Mouse (Mus musculus) lung, postnatal 0 days (tissue): ENCODE results near the gene Lamtor3. TPM values are rescaled to one million over a fixed set of nuclear protein-coding genes. Genes with fewer than 3 reads are reported as not detected.

Experiments
- ATAC-seq: fragments of 200-750 bp; cut with Nextera tagmentation; 2 replicates; pipeline ENCODE4 v1.8.0; 2017; ENCODE audit warnings: moderate library complexity
- DNase-seq: peaks from one replicate; pipeline ENCODE4 v3.0.0-alpha.2; 2016; ENCODE audit warnings: low spot score
- H3K27ac ChIP-seq: fragments of 300-500 bp; sonication (generic); 2 replicates; pipeline ENCODE4 v1.5.1; 2014; ENCODE audit warnings: antibody characterized with exemption, mild to moderate bottlenecking, low read length, mixed read lengths
- H3K27me3 ChIP-seq: fragments of 300-500 bp; sonication (generic); replicated peaks from 2 replicates; pipeline ENCODE4 v1.6.1; 2014; ENCODE audit warnings: low read length, mixed read lengths; ENCODE audit not compliant: insufficient read depth
- H3K36me3 ChIP-seq: fragments of 300-500 bp; sonication (generic); 2 replicates; pipeline ENCODE4 v1.6.1; 2014; ENCODE audit warnings: low read length, mixed read lengths; ENCODE audit not compliant: insufficient read depth
- H3K4me1 ChIP-seq: fragments of 300-500 bp; sonication (generic); 2 replicates; pipeline ENCODE4 v1.6.1; 2014; ENCODE audit warnings: antibody characterized with exemption, low read depth, low read length, mixed read lengths; ENCODE audit not compliant: insufficient read depth
- H3K4me2 ChIP-seq: fragments of 300-500 bp; sonication (generic); replicated peaks from 2 replicates; pipeline ENCODE4 v1.6.1; 2014; ENCODE audit warnings: low read depth, mild to moderate bottlenecking, low read length, moderate library complexity, mixed read lengths
- H3K4me3 ChIP-seq: fragments of 300-500 bp; sonication (generic); 2 replicates; pipeline ENCODE4 v1.5.1; 2014; ENCODE audit warnings: low read depth, low read length
- H3K9ac ChIP-seq: fragments of 300-500 bp; sonication (generic); replicated peaks from 2 replicates; pipeline ENCODE4 v1.6.1; 2014; ENCODE audit warnings: low read depth, mild to moderate bottlenecking
- H3K9me3 ChIP-seq: fragments of 300-500 bp; sonication (generic); 2 replicates; pipeline ENCODE4 v1.6.1; 2016; ENCODE audit warnings: low read length, mixed read lengths
- CTCF ChIP-seq: IDR thresholded peaks from 2 replicates; pipeline ENCODE4 v1.5.1; 2016; ENCODE audit warnings: antibody characterized with exemption, mild to moderate bottlenecking
- EP300 ChIP-seq: IDR thresholded peaks from 2 replicates; pipeline ENCODE4 v1.6.1; 2016; ENCODE audit warnings: antibody characterized with exemption, mild to moderate bottlenecking, control low read depth
- WGBS: fragments of 180-500 bp; shearing (Covaris S2); extraction: QIAGEN DNeasy Blood & Tissue Kit; methylation state at CpG from one replicate; pipeline ENCODE4 v1.1.7; 2014; 5-methylcytosine and 5-hydroxymethylcytosine counted together
- polyA plus RNA-seq: library from polyadenylated mRNA; unstranded; fragments of >200 nt; fragmentation: Nextera tagmentation; extraction: Ambion mirVana; gene quantifications from 2 replicates; pipeline ENCODE4 v1.2.1, GENCODE M21; 2015

The Lamtor3 gene
- polyA plus RNA-seq, 1 experiment from 2014 or later: 122 TPM

DNA sequence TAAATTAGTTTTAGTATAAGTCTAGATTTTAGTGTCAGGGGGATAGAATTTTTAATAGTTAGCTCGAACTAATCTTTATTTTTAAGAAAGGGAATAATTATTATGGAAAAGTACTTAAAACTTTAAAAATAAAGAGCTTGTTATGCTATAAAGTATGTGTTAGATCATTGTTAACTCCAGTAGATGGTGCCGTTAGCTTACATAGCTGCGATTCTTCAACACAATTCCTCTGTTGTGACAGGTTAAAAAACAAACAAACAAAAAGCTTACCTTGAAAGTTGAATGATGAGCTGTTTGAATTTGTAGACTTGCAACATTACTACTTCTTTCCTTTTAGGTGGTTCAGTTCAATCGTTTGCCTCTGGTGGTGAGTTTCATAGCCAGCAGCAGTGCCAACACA is 8.7 kb downstream of the Lamtor3 start:
- Histone ChIP-seq H3K36me3 (peaks cover 11% of the 10 kb centered on the region; the same call in 1 of the 2 replicates), H3K4me3 (no peak overlapping the region), H3K9ac (no peak overlapping the region), H3K27ac (no peak overlapping the region), H3K9me3 (no peaks in the 10 kb centered on the region), H3K27me3 (no peaks in the 10 kb centered on the region), H3K4me2 (no peak overlapping the region), H3K4me1 (no peaks in the 10 kb centered on the region)
- DNase-seq (no peak), ATAC-seq (no peak)
- peak; percentile 7; the same call in 1 of the 2 replicates for TF ChIP-seq CTCF
- TF ChIP-seq EP300: no peak
- 85% methylated on average over 4 of the region's 4 CpGs for WGBS

DNA sequence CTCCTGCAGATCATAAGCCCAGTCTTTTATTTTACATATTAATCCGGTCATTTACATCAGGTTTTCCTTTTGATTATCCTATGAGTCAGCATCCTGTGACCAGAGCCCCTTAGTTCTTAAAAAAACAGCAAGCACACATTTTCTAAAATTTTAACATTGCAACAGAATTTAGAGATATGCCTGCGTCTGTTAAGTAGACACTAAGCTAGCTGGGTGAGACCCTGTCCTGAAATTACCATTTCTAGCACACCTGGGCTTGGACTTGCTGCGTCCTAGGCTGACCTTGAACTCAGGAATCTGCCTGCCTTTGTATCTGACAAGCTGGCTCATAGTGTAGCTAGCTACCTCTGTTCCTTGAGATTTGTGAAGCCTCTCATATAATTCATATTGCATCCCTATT is 11.6 kb downstream of the Lamtor3 start:
- no peaks in the 10 kb centered on the region for H3K27me3 ChIP-seq
- no peaks in the 10 kb centered on the region for H3K4me1 ChIP-seq
- H3K9ac ChIP-seq: no peak overlapping the region
- H3K27ac ChIP-seq: no peak overlapping the region
- ATAC-seq (no peak), DNase-seq (no peak)
- no peak overlapping the region for H3K4me2 ChIP-seq
- no peak overlapping the region for H3K4me3 ChIP-seq
- WGBS: 90% methylated on average over 3 of the region's 3 CpGs
- no peaks in the 10 kb centered on the region for H3K9me3 ChIP-seq
- TF ChIP-seq CTCF (no peak), EP300 (no peak)
- H3K36me3 ChIP-seq: peaks cover 11% of the 10 kb centered on the region; the same call in 1 of the 2 replicates

DNA sequence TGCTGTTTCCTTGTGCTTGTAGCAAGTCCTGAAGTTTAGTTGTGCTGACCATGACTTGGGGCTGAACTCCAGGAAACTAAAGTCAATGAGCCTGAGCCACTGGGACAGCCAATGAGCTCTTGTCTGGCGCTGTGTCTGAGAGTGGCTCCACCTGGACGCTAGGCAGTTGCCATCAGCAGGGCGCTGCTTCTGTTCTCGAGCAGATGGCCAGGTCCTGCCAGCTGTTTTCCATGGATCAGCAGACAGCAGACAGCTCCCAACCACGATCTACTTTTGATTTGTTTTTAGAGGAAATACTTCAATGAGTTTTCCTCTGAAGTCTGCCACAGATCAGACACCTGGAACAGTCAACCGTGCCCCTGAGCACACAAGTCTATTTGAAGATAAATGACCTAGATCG is 14.4 kb downstream of the Lamtor3 start:
- Histone ChIP-seq H3K27ac (no peak overlapping the region), H3K4me2 (no peak overlapping the region), H3K4me1 (peaks cover 2% of the 10 kb centered on the region; the same call in 1 of the 2 replicates), H3K9ac (no peak overlapping the region), H3K9me3 (no peaks in the 10 kb centered on the region), H3K4me3 (no peak overlapping the region), H3K36me3 (no peaks in the 10 kb centered on the region; the same call in 1 of the 2 replicates), H3K27me3 (no peaks in the 10 kb centered on the region)
- 43% methylated on average over 7 of the region's 7 CpGs for WGBS
- DNase-seq: peak; percentile 66
- peak; percentile 77 for ATAC-seq
- no peak for TF ChIP-seq CTCF

DNA sequence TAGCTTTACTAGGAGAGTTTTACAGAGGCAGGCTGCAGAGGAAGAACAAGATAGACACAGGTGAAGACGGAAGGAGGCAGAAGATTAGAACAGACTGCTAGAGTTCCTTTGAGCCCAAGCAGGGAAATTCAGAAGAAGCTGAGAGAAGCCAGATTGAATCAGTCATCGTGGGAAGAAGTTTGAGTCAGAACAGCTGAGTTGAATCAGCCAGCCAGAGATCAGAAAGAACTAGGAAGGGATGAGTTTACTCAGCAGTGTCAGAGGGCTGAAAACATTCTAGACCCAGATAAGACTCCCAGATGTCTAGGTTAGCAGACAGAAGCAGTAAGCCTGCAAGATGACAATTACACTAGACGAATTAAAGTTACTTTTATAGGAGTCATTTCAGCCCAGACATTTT is 15.7 kb downstream of the Lamtor3 start:
- no peak overlapping the region for H3K9ac ChIP-seq
- H3K4me3 ChIP-seq: no peak overlapping the region
- H3K9me3 ChIP-seq: no peaks in the 10 kb centered on the region
- H3K27ac ChIP-seq: no peak overlapping the region
- peaks cover 2% of the 10 kb centered on the region; the same call in 1 of the 2 replicates for H3K4me1 ChIP-seq
- H3K4me2 ChIP-seq: no peak overlapping the region
- no peaks in the 10 kb centered on the region for H3K36me3 ChIP-seq
- WGBS: 55% methylated on average over 3 of the region's 3 CpGs
- TF ChIP-seq CTCF (no peak), EP300 (no peak)
- peak; percentile 17 for DNase-seq
- H3K27me3 ChIP-seq: no peaks in the 10 kb centered on the region
- no peak for ATAC-seq

DNA sequence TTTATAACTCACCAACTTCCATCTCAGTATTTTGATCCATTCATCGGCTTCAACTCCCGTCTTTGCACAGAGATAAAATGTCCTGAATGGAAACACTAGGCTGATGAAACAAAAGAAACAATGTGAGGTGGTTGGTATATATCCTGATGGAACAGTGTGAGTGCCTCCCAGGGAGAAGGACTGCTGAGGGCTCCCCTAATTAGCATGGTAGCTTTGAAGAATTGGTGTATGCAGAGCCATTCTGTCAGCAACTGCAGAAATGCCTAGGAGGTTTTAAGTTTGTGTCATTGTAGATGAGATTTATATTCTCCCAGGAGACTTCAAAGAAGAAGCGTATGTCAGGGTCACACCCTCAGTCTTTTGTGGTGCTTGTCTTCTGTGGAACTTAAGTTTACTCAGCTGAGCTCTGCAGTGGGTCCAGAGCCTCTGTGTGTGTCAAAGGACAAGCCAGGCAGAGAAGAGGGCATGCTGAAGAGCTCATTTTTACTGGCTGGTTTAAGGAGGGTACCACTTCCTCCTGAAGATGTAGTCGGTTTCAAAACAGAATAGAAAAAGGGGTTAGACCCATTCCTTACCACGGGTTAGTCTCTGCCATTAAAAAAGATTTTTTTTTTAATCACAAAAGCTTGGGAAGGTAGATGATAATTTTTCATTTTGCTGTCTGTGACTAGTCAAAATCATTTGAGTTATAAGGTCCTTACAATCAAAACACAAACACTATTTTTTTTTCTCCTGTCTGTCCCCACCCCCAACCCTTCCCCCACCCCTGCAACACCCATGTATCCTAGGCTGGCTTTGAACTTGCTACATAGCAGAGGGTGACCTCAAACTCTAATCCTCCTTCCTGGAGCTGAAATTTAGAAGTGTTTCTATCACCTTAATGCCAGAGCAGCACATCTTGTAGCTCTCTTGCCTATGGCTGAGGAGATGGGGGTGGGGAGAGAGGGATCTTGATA is 17.5 kb downstream of the Lamtor3 start:
- H3K36me3 ChIP-seq: no peaks in the 10 kb centered on the region
- WGBS: 42% methylated on average over 5 of the region's 5 CpGs

DNA sequence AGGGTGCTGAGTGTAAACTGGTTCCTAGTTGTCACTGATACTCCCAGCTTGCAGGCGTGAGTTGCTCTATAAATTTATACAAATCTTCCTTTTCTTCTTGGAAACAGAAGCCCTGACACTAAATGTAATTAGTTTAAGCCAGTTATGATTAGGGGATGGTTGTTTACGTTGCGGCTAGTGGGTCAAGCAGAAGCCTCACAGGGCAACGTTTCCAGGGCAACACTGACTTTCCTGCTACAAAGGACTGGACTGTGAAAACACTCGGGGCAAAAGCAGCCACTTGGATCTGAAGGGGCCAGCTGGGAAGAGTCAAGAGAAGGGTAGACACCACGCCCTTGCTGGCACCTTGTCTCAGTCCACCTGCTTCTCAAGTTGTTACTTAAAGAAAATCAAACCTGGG is 18.2 kb downstream of the Lamtor3 start:
- Histone ChIP-seq H3K27me3 (no peaks in the 10 kb centered on the region), H3K4me1 (peaks cover 2% of the 10 kb centered on the region; the same call in 1 of the 2 replicates), H3K4me3 (no peak overlapping the region), H3K27ac (peak overlapping the region; percentile 14; the same call in 1 of the 2 replicates), H3K4me2 (no peak overlapping the region), H3K9me3 (no peaks in the 10 kb centered on the region), H3K9ac (no peak overlapping the region), H3K36me3 (no peaks in the 10 kb centered on the region)
- DNase-seq (peak; percentile 41), ATAC-seq (peak; percentile 60)
- 15% methylated on average over 6 of the region's 6 CpGs for WGBS
- TF ChIP-seq EP300 (no peak), CTCF (no peak)

More for the DNA sequence above, 17.5 kb downstream of the Lamtor3 start:
- no peak overlapping the region for H3K4me2 ChIP-seq
- peaks cover 2% of the 10 kb centered on the region; the same call in 1 of the 2 replicates for H3K4me1 ChIP-seq
- DNase-seq (no peak), ATAC-seq (no peak)
- TF ChIP-seq CTCF (no peak), EP300 (no peak)
- H3K27me3 ChIP-seq: no peaks in the 10 kb centered on the region
- H3K9ac ChIP-seq: no peak overlapping the region
- no peak overlapping the region for H3K4me3 ChIP-seq
- no peaks in the 10 kb centered on the region for H3K9me3 ChIP-seq
- H3K27ac ChIP-seq: peak overlapping the region; percentile 14; the same call in 1 of the 2 replicates
